Mouse (Mus musculus): ENCODE measurements around the gene Rassf6.
"Not testable (repeated sequence)": the region's sequence is repeated elsewhere in the genome, so short reads cannot be mapped to it uniquely, and the experiment has no call there.

Gene Rassf6

GRCm38 (mm10) chr5:90624708-90625425 is 15.6 kb downstream of the Rassf6 start:
- no peak for DNase-seq (ENCODE audit: low spot score in 2 of 2)

GRCm38 (mm10) chr5:90623209-90623608 is 17.2 kb downstream of the Rassf6 start:
- DNase-seq (ENCODE audit: low spot score in 2 of 2) = peak in 1 of 2 experiments; percentile 28

GRCm38 (mm10) chr5:90621726-90622125 is 18.7 kb downstream of the Rassf6 start:
- no peak for DNase-seq (ENCODE audit: low spot score in 2 of 2)

GRCm38 (mm10) chr5:90621316-90621715 is 19.1 kb downstream of the Rassf6 start:
- DNase-seq (ENCODE audit: low spot score in 2 of 2) = no peak

- no peak for DNase-seq (ENCODE audit: low spot score in 2 of 2)
These were observed 22.6 kb downstream of the Rassf6 start for GRCm38 (mm10) chr5:90617859-90618258.

GRCm38 (mm10) chr5:90612751-90613150 is 27.7 kb downstream of the Rassf6 start:
- DNase-seq (ENCODE audit: low spot score in 2 of 2) = not testable (repeated sequence)

GRCm38 (mm10) chr5:90611996-90612611 is 28.4 kb downstream of the Rassf6 start:
- DNase-seq (ENCODE audit: low spot score in 2 of 2) = no peak

- no peak for DNase-seq (ENCODE audit: low spot score in 2 of 2)
These were observed 29.1 kb downstream of the Rassf6 start for GRCm38 (mm10) chr5:90611388-90611787.

- DNase-seq (ENCODE audit: low spot score in 2 of 2) = no peak
These were observed 31.6 kb downstream of the Rassf6 start for GRCm38 (mm10) chr5:90608906-90609305.

GRCm38 (mm10) chr5:90603407-90603923 is 37.0 kb downstream of the Rassf6 start:
- peak; percentile 61 to 63 for DNase-seq (ENCODE audit: low spot score in 2 of 2)

- DNase-seq (ENCODE audit: low spot score in 2 of 2) = peak; percentile 50 to 72
These were observed 39.0 kb downstream of the Rassf6 start for GRCm38 (mm10) chr5:90601469-90601868.

GRCm38 (mm10) chr5:90596155-90596554 is 44.3 kb downstream of the Rassf6 start:
- no peak for DNase-seq (ENCODE audit: low spot score in 2 of 2)

- DNase-seq (ENCODE audit: low spot score in 2 of 2) = no peak
These were observed 45.5 kb downstream of the Rassf6 start for GRCm38 (mm10) chr5:90594945-90595344.

GRCm38 (mm10) chr5:90591936-90592335 is 48.5 kb downstream of the Rassf6 start:
- no peak for DNase-seq (ENCODE audit: low spot score in 2 of 2)

GRCm38 (mm10) chr5:90590676-90591075 is 49.8 kb downstream of the Rassf6 start:
- peak in 1 of 2 experiments; percentile 28 for DNase-seq (ENCODE audit: low spot score in 2 of 2)

GRCm38 (mm10) chr5:90588708-90589595 is 51.5 kb downstream of the Rassf6 start:
- peak; percentile 84 to 86 for DNase-seq (ENCODE audit: low spot score in 2 of 2)

GRCm38 (mm10) chr5:90588104-90588503 is 52.4 kb downstream of the Rassf6 start:
- no peak for DNase-seq (ENCODE audit: low spot score in 2 of 2)

- DNase-seq (ENCODE audit: low spot score in 2 of 2) = no peak
These were observed 53.9 kb downstream of the Rassf6 start for GRCm38 (mm10) chr5:90586511-90586910.

- DNase-seq (ENCODE audit: low spot score in 2 of 2) = no peak
These were observed 55.7 kb downstream of the Rassf6 start for GRCm38 (mm10) chr5:90584799-90585198.

- DNase-seq (ENCODE audit: low spot score in 2 of 2) = no peak
These were observed 58.3 kb downstream of the Rassf6 start for GRCm38 (mm10) chr5:90582179-90582578.

GRCm38 (mm10) chr5:90579556-90579955 is 60.9 kb downstream of the Rassf6 start:
- no peak for DNase-seq (ENCODE audit: low spot score in 2 of 2)

GRCm38 (mm10) chr5:90577751-90578150 is 62.7 kb downstream of the Rassf6 start:
- no peak for DNase-seq (ENCODE audit: low spot score in 2 of 2)
